Mouse (Mus musculus) liver, embryonic 11.5 days (tissue): ENCODE results near the gene Ube3b. TPM values are rescaled to one million over a fixed set of nuclear protein-coding genes. Genes with fewer than 3 reads are reported as not detected.

ENCODE experiments used
- ATAC-seq: fragments of 200-750 bp; cut with Nextera tagmentation; replicated peaks from 2 replicates; pipeline ENCODE4 v1.8.0; 2017; ENCODE audit warnings: moderate number of reproducible peaks, mild to moderate bottlenecking, moderate TSS enrichment, moderate library complexity; ENCODE audit not compliant: low FRiP score
- DNase-seq: peaks from one replicate; pipeline ENCODE4 v3.0.0-alpha.2; 2017; ENCODE audit warnings: low spot score
- H3K27ac ChIP-seq: fragments of 300-500 bp; sonication (generic); 2 replicates; pipeline ENCODE4 v1.5.1; 2014; ENCODE audit warnings: mild to moderate bottlenecking, low read depth, low read length, control low read depth
- H3K27me3 ChIP-seq: fragments of 300-500 bp; sonication (generic); replicated peaks from 2 replicates; pipeline ENCODE4 v1.6.1; 2014; ENCODE audit warnings: low read length, mixed read lengths; ENCODE audit not compliant: control insufficient read depth, insufficient read depth
- H3K36me3 ChIP-seq: fragments of 300-500 bp; sonication (generic); 2 replicates; pipeline ENCODE4 v1.6.1; 2014; ENCODE audit warnings: mild to moderate bottlenecking, low read length, moderate library complexity, mixed read lengths; ENCODE audit not compliant: control insufficient read depth, insufficient read depth
- H3K4me1 ChIP-seq: fragments of 300-500 bp; sonication (generic); replicated peaks from 2 replicates; pipeline ENCODE4 v1.6.1; 2014; ENCODE audit warnings: low read length, mixed read lengths; ENCODE audit not compliant: control insufficient read depth, insufficient read depth
- H3K4me2 ChIP-seq: fragments of 300-500 bp; sonication (generic); 2 replicates; pipeline ENCODE4 v1.6.1; 2014; ENCODE audit warnings: mild to moderate bottlenecking, control low read depth, moderate library complexity
- H3K4me3 ChIP-seq: fragments of 300-500 bp; sonication (generic); 2 replicates; pipeline ENCODE4 v1.5.1; 2014; ENCODE audit warnings: low read depth, low read length, control low read depth
- H3K9ac ChIP-seq: fragments of 300-500 bp; sonication (generic); 2 replicates; pipeline ENCODE4 v1.6.1; 2014; ENCODE audit warnings: low read depth, low read length, control low read depth
- H3K9me3 ChIP-seq: fragments of 300-500 bp; sonication (generic); 2 replicates; pipeline ENCODE4 v1.6.1; 2016; ENCODE audit warnings: low read length, inconsistent platforms, mixed read lengths; ENCODE audit not compliant: control insufficient read depth
- WGBS: fragments of 180-500 bp; shearing (Covaris S2); extraction: QIAGEN DNeasy Blood & Tissue Kit; methylation state at CpG from one replicate; pipeline ENCODE4 v1.1.7; 2014; 5-methylcytosine and 5-hydroxymethylcytosine counted together
- polyA plus RNA-seq: library from polyadenylated mRNA; unstranded; fragments of >200 nt; fragmentation: Nextera tagmentation; extraction: Ambion mirVana; gene quantifications from 2 replicates; pipeline ENCODE4 v1.2.1, GENCODE M21; 2014

Gene Ube3b
- polyA plus RNA-seq, 1 experiment from 2014 or later: 41.1 TPM

GRCm38 (mm10) chr5:114456287-114456686 is 75.9 kb downstream of the Ube3b start:
- Histone ChIP-seq H3K27ac (no peak overlapping the region), H3K27me3 (no peaks in the 10 kb centered on the region), H3K4me1 (peaks cover 7% of the 10 kb centered on the region), H3K9ac (no peak overlapping the region), H3K4me2 (no peak overlapping the region), H3K36me3 (peaks cover 3% of the 10 kb centered on the region; the same call in 1 of the 2 replicates), H3K9me3 (no peaks in the 10 kb centered on the region), H3K4me3 (no peak overlapping the region)
- WGBS: 81% methylated on average over 9 of the region's 9 CpGs
- DNase-seq (no peak), ATAC-seq (no peak)

- DNase-seq (no peak), ATAC-seq (no peak)
- Histone ChIP-seq H3K9ac (no peak overlapping the region), H3K4me1 (peaks cover 12% of the 10 kb centered on the region), H3K4me2 (no peak overlapping the region), H3K27ac (no peak overlapping the region), H3K36me3 (peaks cover 3% of the 10 kb centered on the region; the same call in 1 of the 2 replicates), H3K9me3 (no peaks in the 10 kb centered on the region), H3K4me3 (no peak overlapping the region), H3K27me3 (no peaks in the 10 kb centered on the region)
- WGBS: 81% methylated on average over 16 of the region's 16 CpGs
Measured at GRCm38 (mm10) chr5:114456995-114457605, 76.7 kb downstream of the Ube3b start.

- Histone ChIP-seq H3K36me3 (no peaks in the 10 kb centered on the region), H3K4me2 (peak overlapping the region; percentile 3; the same call in 1 of the 2 replicates), H3K4me3 (no peak overlapping the region), H3K4me1 (peaks cover 20% of the 10 kb centered on the region), H3K27ac (no peak overlapping the region), H3K9me3 (no peaks in the 10 kb centered on the region), H3K9ac (no peak overlapping the region), H3K27me3 (no peaks in the 10 kb centered on the region; the same call in 1 of the 2 replicates)
- ATAC-seq (peak; percentile 69), DNase-seq (peak; percentile 79)
- 7% methylated on average over 7 of the region's 7 CpGs for WGBS
Measured at GRCm38 (mm10) chr5:114461238-114461637, 80.8 kb downstream of the Ube3b start.

- Histone ChIP-seq H3K27me3 (no peaks in the 10 kb centered on the region; the same call in 1 of the 2 replicates), H3K9me3 (no peaks in the 10 kb centered on the region), H3K27ac (no peak overlapping the region), H3K36me3 (no peaks in the 10 kb centered on the region), H3K9ac (no peak overlapping the region), H3K4me1 (peaks cover 22% of the 10 kb centered on the region), H3K4me2 (no peak overlapping the region), H3K4me3 (no peak overlapping the region)
- WGBS: 77% methylated on average over 24 of the region's 24 CpGs
- ATAC-seq (no peak), DNase-seq (no peak)
Measured at GRCm38 (mm10) chr5:114462067-114463040, 81.9 kb downstream of the Ube3b start.

- Histone ChIP-seq H3K4me3 (no peak overlapping the region), H3K9ac (no peak overlapping the region), H3K4me2 (no peak overlapping the region), H3K27ac (no peak overlapping the region), H3K36me3 (no peaks in the 10 kb centered on the region), H3K27me3 (no peaks in the 10 kb centered on the region; the same call in 1 of the 2 replicates), H3K4me1 (peaks cover 28% of the 10 kb centered on the region), H3K9me3 (no peaks in the 10 kb centered on the region)
- no peak for ATAC-seq
- no peak for DNase-seq
- 86% methylated on average over 2 of the region's 2 CpGs for WGBS
Measured at GRCm38 (mm10) chr5:114464561-114464960, 84.2 kb downstream of the Ube3b start.

GRCm38 (mm10) chr5:114465641-114466040 is 85.2 kb downstream of the Ube3b start:
- Histone ChIP-seq H3K4me2 (no peak overlapping the region), H3K4me1 (peaks cover 28% of the 10 kb centered on the region), H3K9ac (no peak overlapping the region), H3K4me3 (no peak overlapping the region), H3K9me3 (no peaks in the 10 kb centered on the region), H3K27me3 (no peaks in the 10 kb centered on the region; the same call in 1 of the 2 replicates), H3K27ac (no peak overlapping the region), H3K36me3 (no peaks in the 10 kb centered on the region)
- ATAC-seq: no peak
- no peak for DNase-seq
- 64% methylated on average over 7 of the region's 7 CpGs for WGBS

- no peak for DNase-seq
Measured at GRCm38 (mm10) chr5:114467019-114467418, 86.6 kb downstream of the Ube3b start.

GRCm38 (mm10) chr5:114467430-114467829 is 87.0 kb downstream of the Ube3b start:
- H3K27me3 ChIP-seq: no peaks in the 10 kb centered on the region; the same call in 1 of the 2 replicates
- H3K9ac ChIP-seq: no peak overlapping the region
- peaks cover 20% of the 10 kb centered on the region for H3K4me1 ChIP-seq
- no peaks in the 10 kb centered on the region for H3K36me3 ChIP-seq
- peak overlapping the region; percentile 52; the same call in 1 of the 2 replicates for H3K27ac ChIP-seq
- H3K9me3 ChIP-seq: no peaks in the 10 kb centered on the region
- DNase-seq (peak; percentile 74), ATAC-seq (no peak; the same call in 1 of the 2 replicates)
- peak overlapping the region; percentile 24; the same call in 1 of the 2 replicates for H3K4me3 ChIP-seq
- H3K4me2 ChIP-seq: peak overlapping the region; percentile 48
- 5% methylated on average over 10 of the region's 13 CpGs for WGBS

More at GRCm38 (mm10) chr5:114467019-114467418, 86.6 kb downstream of the Ube3b start:
- H3K9ac ChIP-seq: no peak overlapping the region
- no peaks in the 10 kb centered on the region for H3K9me3 ChIP-seq
- H3K4me3 ChIP-seq: peak overlapping the region; percentile 24; the same call in 1 of the 2 replicates
- peak overlapping the region; percentile 48 for H3K4me2 ChIP-seq
- no peaks in the 10 kb centered on the region; the same call in 1 of the 2 replicates for H3K27me3 ChIP-seq
- peaks cover 20% of the 10 kb centered on the region for H3K4me1 ChIP-seq
- ATAC-seq: no peak
- no peaks in the 10 kb centered on the region for H3K36me3 ChIP-seq
- WGBS: 7% methylated on average over 11 of the region's 11 CpGs
- H3K27ac ChIP-seq: no peak overlapping the region
